Mouse (Mus musculus): ENCODE data around the gene Tet3. TPM values are rescaled to one million over a fixed set of nuclear protein-coding genes. Genes with fewer than 3 reads are reported as not detected.

Gene Tet3
- total and polyA plus RNA-seq, 3 experiments: 6.2 to 23.6 (median 13.7) TPM

DNA sequence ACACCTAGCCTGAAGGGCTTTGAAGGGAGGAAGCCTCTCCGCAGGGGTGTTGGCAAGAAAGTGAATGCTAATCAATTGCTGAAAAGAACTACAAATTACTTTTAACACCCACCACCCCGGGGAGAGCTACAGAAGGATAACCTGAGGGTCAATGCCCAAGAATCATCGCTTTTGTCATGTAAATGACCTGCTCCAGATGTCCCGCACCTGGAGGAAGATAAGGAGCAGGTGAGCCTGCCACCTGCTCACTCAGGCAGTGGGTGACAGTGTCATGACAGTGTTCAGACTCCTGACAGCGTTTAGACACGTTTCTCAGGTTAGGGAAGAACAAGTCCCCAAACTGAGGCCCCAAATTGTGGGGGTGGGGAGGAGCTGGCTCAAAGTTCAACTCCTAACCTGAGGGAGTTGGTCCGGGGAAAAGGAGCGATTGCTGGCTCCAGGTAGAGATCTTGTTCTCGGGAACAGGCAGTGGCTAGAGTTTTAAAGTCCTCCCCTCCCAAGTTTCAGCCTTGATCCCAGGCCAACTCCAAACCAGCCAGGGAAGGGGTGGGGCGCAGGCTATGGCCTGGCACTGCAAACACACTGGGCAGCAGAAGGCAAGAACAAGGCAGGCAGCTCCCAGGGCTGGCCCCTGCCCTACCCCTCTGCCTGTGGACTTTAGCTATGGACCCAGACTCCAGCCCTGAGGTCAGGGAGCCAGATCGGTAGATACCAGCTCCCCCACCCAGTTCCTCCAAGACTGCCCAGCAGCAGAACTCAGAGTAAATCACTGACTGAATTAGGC is 36.8 kb downstream of the Tet3 start:
- Histone ChIP-seq H3K27ac (no peak overlapping the region), H3K79me2 (replicated peaks; ENCODE audit: control insufficient read depth, insufficient read depth, low read length) (peaks cover 7% of the 10 kb centered on the region), H3K27me3 (ENCODE audit: control insufficient read depth, insufficient read depth, low read length) (no peaks in the 10 kb centered on the region), H3K36me3 (ENCODE audit: control insufficient read depth, insufficient read depth, low read length) (peaks cover 2% of the 10 kb centered on the region), H3K9ac (ENCODE audit: low read depth, low read length) (no peak overlapping the region), H3K4me1 (ENCODE audit: control insufficient read depth, insufficient read depth, low read length) (peaks cover 11% of the 10 kb centered on the region), H3K4me3 (no peak overlapping the region)
- WGBS: 47% methylated on average over 11 of the region's 11 CpGs
- DNase-seq: peak; percentile 52 to 65
- intact Hi-C loops (cut with DNase I): no loop called here
- TF ChIP-seq POLR2A (IDR thresholded peaks at IDR 0.05; ENCODE audit: insufficient read depth, low read depth, low read length): no peak
- TF ChIP-seq EP300 (IDR thresholded peaks at IDR 0.05; ENCODE audit: insufficient read depth, low read depth, low read length): no peak

- H3K27ac ChIP-seq: no peak overlapping the region
- H3K79me2 ChIP-seq (replicated peaks; ENCODE audit: control insufficient read depth, insufficient read depth, low read length): peaks cover 6% of the 10 kb centered on the region
- H3K9ac ChIP-seq (ENCODE audit: low read depth, low read length): no peak overlapping the region
- 76% methylated on average over 3 of the region's 3 CpGs for WGBS
- H3K4me3 ChIP-seq: no peak overlapping the region
- no peaks in the 10 kb centered on the region for H3K27me3 ChIP-seq (ENCODE audit: control insufficient read depth, insufficient read depth, low read length)
- TF ChIP-seq CTCF (IDR thresholded peaks at IDR 0.05) (no peak), EP300 (IDR thresholded peaks at IDR 0.05; ENCODE audit: insufficient read depth, low read depth, low read length) (no peak), POLR2A (IDR thresholded peaks at IDR 0.05; ENCODE audit: insufficient read depth, low read depth, low read length) (no peak)
- peaks cover 8% of the 10 kb centered on the region for H3K36me3 ChIP-seq (ENCODE audit: control insufficient read depth, insufficient read depth, low read length)
- no peak for DNase-seq
- intact Hi-C loops (cut with DNase I): no loop called here
- peaks cover 20% of the 10 kb centered on the region for H3K4me1 ChIP-seq (ENCODE audit: control insufficient read depth, insufficient read depth, low read length)
These were observed 39.4 kb downstream of the Tet3 start for GRCm38 (mm10) chr6:83419516-83419915.

GRCm38 (mm10) chr6:83417531-83417930 is 41.4 kb downstream of the Tet3 start:
- Histone ChIP-seq H3K4me1 (ENCODE audit: control insufficient read depth, insufficient read depth, low read length) (peaks cover 33% of the 10 kb centered on the region), H3K9ac (ENCODE audit: low read depth, low read length) (no peak overlapping the region), H3K27ac (no peak overlapping the region), H3K79me2 (replicated peaks; ENCODE audit: control insufficient read depth, insufficient read depth, low read length) (peaks cover 7% of the 10 kb centered on the region), H3K4me3 (no peak overlapping the region), H3K27me3 (ENCODE audit: control insufficient read depth, insufficient read depth, low read length) (no peaks in the 10 kb centered on the region), H3K36me3 (ENCODE audit: control insufficient read depth, insufficient read depth, low read length) (peaks cover 7% of the 10 kb centered on the region)
- WGBS: 75% methylated on average over 3 of the region's 3 CpGs
- intact Hi-C loops (cut with DNase I): loop anchor here (2.0 kb wide), 2 partner anchors 21 to 37 kb away; no protein-coding TSS in a partner anchor
- DNase-seq: peak in 1 of 2 experiments; percentile 17
- no peak for TF ChIP-seq EP300 (IDR thresholded peaks at IDR 0.05; ENCODE audit: insufficient read depth, low read depth, low read length)
- no peak for TF ChIP-seq POLR2A (IDR thresholded peaks at IDR 0.05; ENCODE audit: insufficient read depth, low read depth, low read length)
- TF ChIP-seq CTCF (IDR thresholded peaks at IDR 0.05): no peak

GRCm38 (mm10) chr6:83417104-83417502 is 41.8 kb downstream of the Tet3 start:
- H3K36me3 ChIP-seq (ENCODE audit: control insufficient read depth, insufficient read depth, low read length): peaks cover 7% of the 10 kb centered on the region; the same call in 1 of the 2 replicates
- no peak for DNase-seq
- H3K27me3 ChIP-seq (ENCODE audit: control insufficient read depth, insufficient read depth, low read length): no peaks in the 10 kb centered on the region
- no peak overlapping the region for H3K4me3 ChIP-seq
- H3K79me2 ChIP-seq (replicated peaks; ENCODE audit: control insufficient read depth, insufficient read depth, low read length): peaks cover 7% of the 10 kb centered on the region
- no peak overlapping the region; the same call in 1 of the 2 replicates for H3K27ac ChIP-seq
- peaks cover 32% of the 10 kb centered on the region for H3K4me1 ChIP-seq (ENCODE audit: control insufficient read depth, insufficient read depth, low read length)
- intact Hi-C loops (cut with DNase I): loop anchor here (2.0 kb wide), 2 partner anchors 22 to 38 kb away; no protein-coding TSS in a partner anchor
- TF ChIP-seq POLR2A (IDR thresholded peaks at IDR 0.05; ENCODE audit: insufficient read depth, low read depth, low read length) (no peak), EP300 (IDR thresholded peaks at IDR 0.05; ENCODE audit: insufficient read depth, low read depth, low read length) (no peak), CTCF (IDR thresholded peaks at IDR 0.05) (no peak)
- H3K9ac ChIP-seq (ENCODE audit: low read depth, low read length): no peak overlapping the region
- 83% methylated on average over 2 of the region's 2 CpGs for WGBS

GRCm38 (mm10) chr6:83416261-83417103 is 42.4 kb downstream of the Tet3 start:
- DNase-seq: peak; percentile 16 to 26
- TF ChIP-seq CTCF (IDR thresholded peaks at IDR 0.05) (no peak), POLR2A (IDR thresholded peaks at IDR 0.05; ENCODE audit: insufficient read depth, low read depth, low read length) (no peak), EP300 (IDR thresholded peaks at IDR 0.05; ENCODE audit: insufficient read depth, low read depth, low read length) (no peak)
- H3K79me2 ChIP-seq (replicated peaks; ENCODE audit: control insufficient read depth, insufficient read depth, low read length): peaks cover 5% of the 10 kb centered on the region
- 51% methylated on average over 3 of the region's 3 CpGs for WGBS
- peak overlapping the region; percentile 26; the same call in 1 of the 2 replicates for H3K27ac ChIP-seq
- H3K36me3 ChIP-seq (ENCODE audit: control insufficient read depth, insufficient read depth, low read length): peaks cover 7% of the 10 kb centered on the region; the same call in 1 of the 2 replicates
- peaks cover 31% of the 10 kb centered on the region for H3K4me1 ChIP-seq (ENCODE audit: control insufficient read depth, insufficient read depth, low read length)
- H3K4me3 ChIP-seq: no peak overlapping the region
- no peak overlapping the region for H3K9ac ChIP-seq (ENCODE audit: low read depth, low read length)
- intact Hi-C loops (cut with DNase I): loop anchor here (2.0 kb wide), 2 partner anchors 22 to 38 kb away; no protein-coding TSS in a partner anchor
- H3K27me3 ChIP-seq (ENCODE audit: control insufficient read depth, insufficient read depth, low read length): no peaks in the 10 kb centered on the region
